Mouse (Mus musculus): Measurements from ENCODE around the gene Serpina3a. TPM values are rescaled to one million over a fixed set of nuclear protein-coding genes. Genes with fewer than 3 reads are reported as not detected.
"Not testable (repeated sequence)": the region's sequence is repeated elsewhere in the genome, so short reads cannot be mapped to it uniquely, and the experiment has no call there.

Serpina3a gene
- total RNA-seq (2017), result not detected in 2 replicates

- not testable (repeated sequence) for ATAC-seq (replicated peaks in 1 of 2; ENCODE audit: insufficient read depth in 1 of 2, low FRiP score in 2 of 2, low TSS enrichment in 1 of 2, low read depth in 1 of 2, poor library complexity in 2 of 2, severe bottlenecking in 2 of 2)
Observed at GRCm38 (mm10) chr12:104112333-104112732, at the start of gene Serpina3a. TSS of gene Serpina3a (plus strand) at chr12:104112724.

GRCm38 (mm10) chr12:104064532-104064931 is 48.0 kb upstream of the Serpina3a start:
- ATAC-seq (replicated peaks in 1 of 2; ENCODE audit: insufficient read depth in 1 of 2, low FRiP score in 2 of 2, low TSS enrichment in 1 of 2, low read depth in 1 of 2, poor library complexity in 2 of 2, severe bottlenecking in 2 of 2), result no peak

- ATAC-seq (replicated peaks in 1 of 2; ENCODE audit: insufficient read depth in 1 of 2, low FRiP score in 2 of 2, low TSS enrichment in 1 of 2, low read depth in 1 of 2, poor library complexity in 2 of 2, severe bottlenecking in 2 of 2), result no peak
Observed at GRCm38 (mm10) chr12:104064996-104065395, 47.5 kb upstream of the Serpina3a start.

- ATAC-seq (replicated peaks in 1 of 2; ENCODE audit: insufficient read depth in 1 of 2, low FRiP score in 2 of 2, low TSS enrichment in 1 of 2, low read depth in 1 of 2, poor library complexity in 2 of 2, severe bottlenecking in 2 of 2), result peak; percentile 49 to 51
Observed at GRCm38 (mm10) chr12:104066241-104066640, 46.3 kb upstream of the Serpina3a start.

GRCm38 (mm10) chr12:104067549-104067948 is 45.0 kb upstream of the Serpina3a start:
- peak; percentile 71 to 79 for ATAC-seq (replicated peaks in 1 of 2; ENCODE audit: insufficient read depth in 1 of 2, low FRiP score in 2 of 2, low TSS enrichment in 1 of 2, low read depth in 1 of 2, poor library complexity in 2 of 2, severe bottlenecking in 2 of 2)

GRCm38 (mm10) chr12:104069620-104070019 is 42.9 kb upstream of the Serpina3a start:
- ATAC-seq (replicated peaks in 1 of 2; ENCODE audit: insufficient read depth in 1 of 2, low FRiP score in 2 of 2, low TSS enrichment in 1 of 2, low read depth in 1 of 2, poor library complexity in 2 of 2, severe bottlenecking in 2 of 2), result peak; percentile 49 to 69

- no peak for ATAC-seq (replicated peaks in 1 of 2; ENCODE audit: insufficient read depth in 1 of 2, low FRiP score in 2 of 2, low TSS enrichment in 1 of 2, low read depth in 1 of 2, poor library complexity in 2 of 2, severe bottlenecking in 2 of 2)
Observed at GRCm38 (mm10) chr12:104071708-104072107, 40.8 kb upstream of the Serpina3a start.

GRCm38 (mm10) chr12:104072286-104072685 is 40.2 kb upstream of the Serpina3a start:
- ATAC-seq (replicated peaks in 1 of 2; ENCODE audit: insufficient read depth in 1 of 2, low FRiP score in 2 of 2, low TSS enrichment in 1 of 2, low read depth in 1 of 2, poor library complexity in 2 of 2, severe bottlenecking in 2 of 2), result no peak

GRCm38 (mm10) chr12:104090119-104090518 is 22.4 kb upstream of the Serpina3a start:
- ATAC-seq (replicated peaks in 1 of 2; ENCODE audit: insufficient read depth in 1 of 2, low FRiP score in 2 of 2, low TSS enrichment in 1 of 2, low read depth in 1 of 2, poor library complexity in 2 of 2, severe bottlenecking in 2 of 2), result no peak

GRCm38 (mm10) chr12:104091303-104091702 is 21.2 kb upstream of the Serpina3a start:
- ATAC-seq (replicated peaks in 1 of 2; ENCODE audit: insufficient read depth in 1 of 2, low FRiP score in 2 of 2, low TSS enrichment in 1 of 2, low read depth in 1 of 2, poor library complexity in 2 of 2, severe bottlenecking in 2 of 2), result no peak

GRCm38 (mm10) chr12:104100768-104101167 is 11.8 kb upstream of the Serpina3a start, which contains the start of gene Serpina5:
TSS of gene Serpina5 (plus strand) at chr12:104101113.
- no peak for ATAC-seq (replicated peaks in 1 of 2; ENCODE audit: insufficient read depth in 1 of 2, low FRiP score in 2 of 2, low TSS enrichment in 1 of 2, low read depth in 1 of 2, poor library complexity in 2 of 2, severe bottlenecking in 2 of 2)

- no peak for ATAC-seq (replicated peaks in 1 of 2; ENCODE audit: insufficient read depth in 1 of 2, low FRiP score in 2 of 2, low TSS enrichment in 1 of 2, low read depth in 1 of 2, poor library complexity in 2 of 2, severe bottlenecking in 2 of 2)
Observed at GRCm38 (mm10) chr12:104105847-104106246, 6.7 kb upstream of the Serpina3a start.

- no peak for ATAC-seq (replicated peaks in 1 of 2; ENCODE audit: insufficient read depth in 1 of 2, low FRiP score in 2 of 2, low TSS enrichment in 1 of 2, low read depth in 1 of 2, poor library complexity in 2 of 2, severe bottlenecking in 2 of 2)
Observed at GRCm38 (mm10) chr12:104106919-104107318, 5.6 kb upstream of the Serpina3a start.

- ATAC-seq (replicated peaks in 1 of 2; ENCODE audit: insufficient read depth in 1 of 2, low FRiP score in 2 of 2, low TSS enrichment in 1 of 2, low read depth in 1 of 2, poor library complexity in 2 of 2, severe bottlenecking in 2 of 2), result no peak
Observed at GRCm38 (mm10) chr12:104108507-104108906, 4.0 kb upstream of the Serpina3a start.

GRCm38 (mm10) chr12:104114921-104115579 is 2.5 kb downstream of the Serpina3a start:
- ATAC-seq (replicated peaks in 1 of 2; ENCODE audit: insufficient read depth in 1 of 2, low FRiP score in 2 of 2, low TSS enrichment in 1 of 2, low read depth in 1 of 2, poor library complexity in 2 of 2, severe bottlenecking in 2 of 2), result no peak

- ATAC-seq (replicated peaks in 1 of 2; ENCODE audit: insufficient read depth in 1 of 2, low FRiP score in 2 of 2, low TSS enrichment in 1 of 2, low read depth in 1 of 2, poor library complexity in 2 of 2, severe bottlenecking in 2 of 2), result no peak
Observed at GRCm38 (mm10) chr12:104123097-104123496, 10.6 kb downstream of the Serpina3a start.

- no peak for ATAC-seq (replicated peaks in 1 of 2; ENCODE audit: insufficient read depth in 1 of 2, low FRiP score in 2 of 2, low TSS enrichment in 1 of 2, low read depth in 1 of 2, poor library complexity in 2 of 2, severe bottlenecking in 2 of 2)
Observed at GRCm38 (mm10) chr12:104123996-104124395, 11.5 kb downstream of the Serpina3a start.

- ATAC-seq (replicated peaks in 1 of 2; ENCODE audit: insufficient read depth in 1 of 2, low FRiP score in 2 of 2, low TSS enrichment in 1 of 2, low read depth in 1 of 2, poor library complexity in 2 of 2, severe bottlenecking in 2 of 2), result no peak
Observed at GRCm38 (mm10) chr12:104125021-104125560, 12.6 kb downstream of the Serpina3a start.

GRCm38 (mm10) chr12:104127696-104128095 is 15.2 kb downstream of the Serpina3a start, which contains the start of gene Serpina3b:
TSS of gene Serpina3b (plus strand) at chr12:104127996.
- ATAC-seq (replicated peaks in 1 of 2; ENCODE audit: insufficient read depth in 1 of 2, low FRiP score in 2 of 2, low TSS enrichment in 1 of 2, low read depth in 1 of 2, poor library complexity in 2 of 2, severe bottlenecking in 2 of 2), result no peak
